Mouse (Mus musculus) cortical plate, adult 2 months (tissue): ENCODE data around the gene Mast2.

Experiments
- CTCF ChIP-seq: fragments of 200-500 bp; IDR thresholded peaks from 2 replicates; pipeline ENCODE4 v1.5.1; 2011; ENCODE audit warnings: mild to moderate bottlenecking, control low read depth, low read length; ENCODE audit not compliant: insufficient read depth; ENCODE audit errors: extremely low read depth
- POLR2A ChIP-seq: fragments of 200-500 bp; IDR thresholded peaks from 2 replicates; pipeline ENCODE4 v1.6.1; 2011; ENCODE audit warnings: mild to moderate bottlenecking, low read length, control low read depth; ENCODE audit not compliant: insufficient read depth; ENCODE audit errors: extremely low read depth

DNA sequence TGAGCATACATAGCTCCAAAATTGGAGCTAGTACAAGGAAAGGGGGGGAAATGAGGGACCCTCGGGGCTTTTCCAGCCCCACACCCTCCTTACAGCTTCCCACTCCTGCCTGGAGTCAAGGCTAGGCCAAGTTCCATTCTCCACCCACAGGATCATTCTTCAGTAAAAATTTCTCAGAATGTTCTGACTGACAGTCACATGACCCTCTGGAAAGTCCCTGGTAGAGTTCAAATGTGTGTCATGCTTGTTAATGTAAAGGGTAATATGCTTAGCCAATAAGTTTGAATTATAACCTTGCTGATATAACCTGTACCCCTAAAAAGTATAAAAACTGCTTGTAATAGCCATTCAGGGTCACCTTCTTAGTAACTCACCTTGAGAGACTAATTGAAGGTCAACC, 41.8 kb downstream of the Mast2 start:
- TF ChIP-seq CTCF (no peak), POLR2A (no peak)
